Mouse (Mus musculus): ENCODE measurements around the gene Odaph. TPM values are rescaled to one million over a fixed set of nuclear protein-coding genes. Genes with fewer than 3 reads are reported as not detected.
"Not testable (repeated sequence)": the region's sequence is repeated elsewhere in the genome, so short reads cannot be mapped to it uniquely, and the experiment has no call there.

The Odaph gene
- polyA plus RNA-seq (2014; fragmentation: Nextera tagmentation; extraction: Ambion mirVana), result not detected in 2 replicates

DNA sequence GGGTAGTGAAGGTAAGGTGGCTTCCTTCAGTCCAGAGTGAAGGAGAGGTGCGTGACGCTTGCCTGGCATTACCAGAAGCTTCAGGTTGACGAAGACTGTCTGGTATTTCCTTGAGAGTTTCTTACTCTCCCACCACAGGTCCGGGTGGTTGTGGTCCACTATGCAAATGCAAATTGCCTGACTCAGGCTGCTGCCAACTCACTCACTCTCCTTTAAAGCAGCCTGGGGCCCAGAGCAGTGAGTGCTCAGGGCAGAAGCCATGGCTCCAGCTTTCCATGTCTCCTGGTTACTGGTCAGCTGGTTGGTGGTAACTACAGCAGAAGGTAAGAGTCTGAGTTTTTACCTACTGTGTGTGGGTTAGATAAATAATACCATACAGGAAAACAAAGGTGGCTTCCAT lies at the start of gene Odaph:
Odaph (plus strand) TSS at position 240 of the 400 bp plus-strand sequence.
- H3K4me2 ChIP-seq (ENCODE audit: low read depth, low read length), result no peak within 1 kb of the TSS
- no peaks in the 10 kb centered on the region for H3K36me3 ChIP-seq (replicated peaks; ENCODE audit: control insufficient read depth, insufficient read depth, low read depth, low read length)
- H3K4me3 ChIP-seq (ENCODE audit: low read depth, low read length), result no peak within 1 kb of the TSS
- DNase-seq (ENCODE audit: low spot score) (no peak), ATAC-seq (replicated peaks; ENCODE audit: insufficient number of reproducible peaks, low FRiP score, low TSS enrichment, low read depth) (no peak)
- WGBS, result 73% methylated on average over 4 of the region's 4 CpGs
- H3K9me3 ChIP-seq (replicated peaks; ENCODE audit: control insufficient read depth, low read length), result no peaks in the 10 kb centered on the region
- H3K27me3 ChIP-seq (ENCODE audit: control insufficient read depth, insufficient read depth, low read length), result no peaks in the 10 kb centered on the region
- no peaks in the 10 kb centered on the region for H3K4me1 ChIP-seq (ENCODE audit: control insufficient read depth, insufficient read depth, low read length)
- H3K27ac ChIP-seq (replicated peaks; ENCODE audit: low read depth, low read length), result no peak within 1 kb of the TSS
- H3K9ac ChIP-seq (replicated peaks; ENCODE audit: low read length), result no peak within 1 kb of the TSS

DNA sequence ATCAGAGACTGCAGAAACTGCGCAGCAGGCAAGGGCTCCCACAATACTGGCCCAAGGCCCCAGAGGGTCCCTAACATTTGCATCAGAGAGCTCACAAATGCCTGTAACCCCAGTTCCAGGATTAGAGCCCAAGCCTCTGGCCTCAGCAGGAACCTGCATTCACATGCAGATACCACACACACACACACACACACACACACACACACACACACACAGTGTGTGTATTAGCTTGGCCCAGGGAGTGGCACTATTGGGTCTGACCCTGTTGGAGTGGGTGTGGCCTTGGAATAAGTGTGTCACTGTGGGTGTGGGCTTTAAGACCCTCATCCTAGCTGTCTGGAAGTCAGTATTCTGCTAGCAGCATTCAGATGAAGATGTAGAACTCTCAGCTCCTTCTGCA lies 41.7 kb upstream of the Odaph start:
- H3K9ac ChIP-seq (replicated peaks; ENCODE audit: low read length); DNase-seq (ENCODE audit: low spot score); H3K4me1 ChIP-seq (ENCODE audit: control insufficient read depth, insufficient read depth, low read length); H3K27me3 ChIP-seq (ENCODE audit: control insufficient read depth, insufficient read depth, low read length); ATAC-seq (replicated peaks; ENCODE audit: insufficient number of reproducible peaks, low FRiP score, low TSS enrichment, low read depth); H3K4me3 ChIP-seq (ENCODE audit: low read depth, low read length); H3K9me3 ChIP-seq (replicated peaks; ENCODE audit: control insufficient read depth, low read length); H3K27ac ChIP-seq (replicated peaks; ENCODE audit: low read depth, low read length); H3K4me2 ChIP-seq (ENCODE audit: low read depth, low read length); H3K36me3 ChIP-seq (replicated peaks; ENCODE audit: control insufficient read depth, insufficient read depth, low read depth, low read length): not testable (repeated sequence)
- WGBS, result 75% methylated on average over 1 of the region's 1 CpGs

DNA sequence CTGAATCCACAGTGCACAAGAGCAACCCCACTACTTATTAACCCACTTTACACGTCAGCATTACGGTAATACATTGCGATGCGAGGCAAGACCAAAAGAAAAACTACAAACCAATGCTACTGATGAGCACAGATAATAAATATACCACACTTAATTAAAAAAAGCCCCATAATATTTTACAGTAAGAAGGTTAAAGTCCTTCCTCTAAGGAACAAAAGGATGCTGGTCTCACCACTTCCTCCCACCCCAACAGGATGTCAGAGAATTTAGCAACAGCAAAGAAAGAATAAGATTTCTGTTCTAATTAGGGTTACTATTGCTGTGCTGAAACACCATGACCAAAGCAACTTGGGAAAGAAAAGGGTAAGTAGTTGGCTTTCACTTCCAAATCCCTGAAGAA lies 40.3 kb upstream of the Odaph start:
- Histone ChIP-seq H3K4me3 (ENCODE audit: low read depth, low read length) (no peak overlapping the region), H3K27me3 (ENCODE audit: control insufficient read depth, insufficient read depth, low read length) (no peaks in the 10 kb centered on the region), H3K36me3 (replicated peaks; ENCODE audit: control insufficient read depth, insufficient read depth, low read depth, low read length) (peaks cover 2% of the 10 kb centered on the region; the same call in 1 of the 2 replicates), H3K9ac (replicated peaks; ENCODE audit: low read length) (no peak overlapping the region), H3K9me3 (replicated peaks; ENCODE audit: control insufficient read depth, low read length) (no peaks in the 10 kb centered on the region), H3K4me1 (ENCODE audit: control insufficient read depth, insufficient read depth, low read length) (no peaks in the 10 kb centered on the region), H3K4me2 (ENCODE audit: low read depth, low read length) (no peak overlapping the region), H3K27ac (replicated peaks; ENCODE audit: low read depth, low read length) (no peak overlapping the region)
- WGBS, result 98% methylated on average over 4 of the region's 4 CpGs
- no peak for DNase-seq (ENCODE audit: low spot score)
- ATAC-seq (replicated peaks; ENCODE audit: insufficient number of reproducible peaks, low FRiP score, low TSS enrichment, low read depth), result no peak

DNA sequence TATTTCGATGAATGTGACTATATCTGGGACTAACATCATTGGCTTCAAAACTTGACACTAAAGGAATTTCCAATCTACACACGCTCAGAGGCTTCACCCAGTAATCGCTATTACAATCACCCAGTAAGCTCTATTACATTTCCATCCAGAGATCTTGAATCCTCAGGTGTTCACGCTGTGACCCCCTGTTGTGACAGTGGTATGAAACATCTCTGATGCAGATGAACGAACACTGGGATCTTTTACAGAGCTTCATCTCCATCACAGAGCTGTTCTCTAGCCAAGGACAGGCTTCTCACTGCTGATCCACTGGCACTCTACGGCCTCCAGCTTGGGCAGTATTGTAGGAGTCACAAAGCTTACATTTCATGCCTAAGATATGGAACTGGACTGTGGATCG lies 37.8 kb upstream of the Odaph start:
- Histone ChIP-seq H3K4me2 (ENCODE audit: low read depth, low read length) (no peak overlapping the region), H3K9me3 (replicated peaks; ENCODE audit: control insufficient read depth, low read length) (no peaks in the 10 kb centered on the region)
- 86% methylated on average over 7 of the region's 7 CpGs for WGBS

DNA sequence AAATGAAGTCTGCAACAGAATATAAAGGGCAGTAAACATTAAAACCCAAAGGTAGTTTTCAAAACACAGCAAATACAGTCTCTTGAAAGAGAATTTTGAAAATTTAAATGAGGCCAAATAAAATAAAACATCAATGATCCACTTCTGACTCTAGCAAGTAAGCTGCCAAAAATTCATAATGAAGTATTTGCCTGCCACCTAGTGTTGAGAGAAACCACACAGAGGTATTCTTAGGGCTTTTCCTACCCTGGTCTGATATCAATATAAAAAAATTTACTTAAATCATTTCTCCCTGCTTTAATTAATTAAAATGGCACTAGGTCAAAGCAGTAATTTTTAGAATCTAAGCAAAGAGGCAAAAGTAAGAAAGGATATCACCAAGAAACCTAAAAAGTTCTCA lies 35.9 kb upstream of the Odaph start:
- Histone ChIP-seq H3K9ac (replicated peaks; ENCODE audit: low read length) (no peak overlapping the region), H3K4me1 (ENCODE audit: control insufficient read depth, insufficient read depth, low read length) (no peaks in the 10 kb centered on the region), H3K36me3 (replicated peaks; ENCODE audit: control insufficient read depth, insufficient read depth, low read depth, low read length) (peaks cover 2% of the 10 kb centered on the region; the same call in 1 of the 2 replicates), H3K27ac (replicated peaks; ENCODE audit: low read depth, low read length) (no peak overlapping the region), H3K4me2 (ENCODE audit: low read depth, low read length) (no peak overlapping the region), H3K4me3 (ENCODE audit: low read depth, low read length) (no peak overlapping the region), H3K9me3 (replicated peaks; ENCODE audit: control insufficient read depth, low read length) (no peaks in the 10 kb centered on the region), H3K27me3 (ENCODE audit: control insufficient read depth, insufficient read depth, low read length) (no peaks in the 10 kb centered on the region)
- DNase-seq (ENCODE audit: low spot score) (peak; percentile 57), ATAC-seq (replicated peaks; ENCODE audit: insufficient number of reproducible peaks, low FRiP score, low TSS enrichment, low read depth) (no peak)

More for the DNA sequence above, 37.8 kb upstream of the Odaph start:
- ATAC-seq (replicated peaks; ENCODE audit: insufficient number of reproducible peaks, low FRiP score, low TSS enrichment, low read depth), result no peak
- no peaks in the 10 kb centered on the region for H3K27me3 ChIP-seq (ENCODE audit: control insufficient read depth, insufficient read depth, low read length)
- no peak overlapping the region for H3K4me3 ChIP-seq (ENCODE audit: low read depth, low read length)
- DNase-seq (ENCODE audit: low spot score), result no peak
- no peak overlapping the region for H3K9ac ChIP-seq (replicated peaks; ENCODE audit: low read length)
- H3K36me3 ChIP-seq (replicated peaks; ENCODE audit: control insufficient read depth, insufficient read depth, low read depth, low read length), result peaks cover 2% of the 10 kb centered on the region; the same call in 1 of the 2 replicates
- no peaks in the 10 kb centered on the region for H3K4me1 ChIP-seq (ENCODE audit: control insufficient read depth, insufficient read depth, low read length)
- no peak overlapping the region for H3K27ac ChIP-seq (replicated peaks; ENCODE audit: low read depth, low read length)

DNA sequence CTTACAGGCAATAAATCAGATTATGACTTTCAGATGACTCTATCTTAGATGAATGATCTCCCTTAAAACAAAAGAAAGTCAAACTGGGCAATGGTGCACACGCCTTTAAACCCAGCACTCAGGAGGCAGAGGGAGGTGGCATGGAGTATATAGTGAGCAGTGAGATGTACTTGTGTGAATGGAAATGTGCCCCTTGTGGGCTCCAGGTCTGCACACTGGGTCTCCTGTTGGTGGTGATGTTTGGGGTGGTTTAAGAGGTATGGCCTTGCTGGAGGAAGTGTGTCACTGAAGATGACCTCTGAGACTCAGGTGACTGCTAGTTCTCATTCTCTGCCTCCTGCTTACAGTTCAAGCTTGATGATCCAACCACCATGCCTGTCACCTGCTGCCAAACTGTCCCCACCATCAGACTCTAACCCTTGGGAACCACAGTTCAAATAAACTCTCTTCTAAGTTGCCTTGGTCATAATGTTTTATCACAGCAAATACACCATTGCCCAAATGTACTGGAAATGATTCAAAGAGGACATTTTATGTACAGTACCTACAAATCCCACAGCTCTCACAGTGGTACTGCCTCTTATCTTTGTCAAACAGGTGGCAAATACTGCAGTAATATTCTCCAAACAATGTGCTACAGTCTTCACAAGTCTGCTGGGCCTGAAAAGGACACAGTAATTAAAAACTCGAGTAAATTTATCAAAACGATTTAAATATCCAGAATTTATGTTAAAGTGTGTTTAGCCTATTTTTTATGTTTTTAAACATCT lies 30.1 kb upstream of the Odaph start:
- H3K4me3 ChIP-seq (ENCODE audit: low read depth, low read length), result no peak overlapping the region
- no peak overlapping the region for H3K4me2 ChIP-seq (ENCODE audit: low read depth, low read length)
- no peaks in the 10 kb centered on the region for H3K4me1 ChIP-seq (ENCODE audit: control insufficient read depth, insufficient read depth, low read length)
- H3K36me3 ChIP-seq (replicated peaks; ENCODE audit: control insufficient read depth, insufficient read depth, low read depth, low read length), result peaks cover 3% of the 10 kb centered on the region; the same call in 1 of the 2 replicates
- no peak overlapping the region for H3K27ac ChIP-seq (replicated peaks; ENCODE audit: low read depth, low read length)
- no peaks in the 10 kb centered on the region for H3K27me3 ChIP-seq (ENCODE audit: control insufficient read depth, insufficient read depth, low read length)
- no peak overlapping the region for H3K9ac ChIP-seq (replicated peaks; ENCODE audit: low read length)
- DNase-seq (ENCODE audit: low spot score) (no peak), ATAC-seq (replicated peaks; ENCODE audit: insufficient number of reproducible peaks, low FRiP score, low TSS enrichment, low read depth) (no peak)
- WGBS, result 91% methylated on average over 3 of the region's 3 CpGs
- no peaks in the 10 kb centered on the region for H3K9me3 ChIP-seq (replicated peaks; ENCODE audit: control insufficient read depth, low read length)

DNA sequence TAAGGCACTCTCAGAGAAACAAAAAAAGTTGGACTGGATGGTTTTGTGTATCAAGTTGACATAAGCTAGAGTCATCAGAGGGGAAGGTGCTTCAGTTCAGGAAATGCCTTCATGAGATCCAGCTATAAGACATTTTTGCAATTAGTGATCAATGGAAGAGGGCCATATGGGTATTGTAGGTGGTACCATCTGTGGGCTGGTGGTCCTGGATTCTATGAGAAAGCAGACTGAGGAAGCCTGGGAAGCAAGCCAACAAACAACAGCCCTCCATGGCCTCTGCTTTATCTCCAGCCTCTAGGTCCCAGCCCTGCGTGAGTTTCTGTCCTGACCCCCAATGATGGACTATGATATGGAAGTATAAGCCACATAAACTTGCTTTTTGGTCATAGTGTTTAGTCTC lies 28.2 kb upstream of the Odaph start:
- 86% methylated on average over 1 of the region's 1 CpGs for WGBS
- Histone ChIP-seq H3K9me3 (replicated peaks; ENCODE audit: control insufficient read depth, low read length) (no peaks in the 10 kb centered on the region), H3K36me3 (replicated peaks; ENCODE audit: control insufficient read depth, insufficient read depth, low read depth, low read length) (0 out of 2 replicates have a peak, but pooled peaks cover 3% of the 10 kb centered on the region), H3K4me1 (ENCODE audit: control insufficient read depth, insufficient read depth, low read length) (no peaks in the 10 kb centered on the region), H3K4me3 (ENCODE audit: low read depth, low read length) (no peak overlapping the region), H3K9ac (replicated peaks; ENCODE audit: low read length) (no peak overlapping the region), H3K27ac (replicated peaks; ENCODE audit: low read depth, low read length) (no peak overlapping the region), H3K27me3 (ENCODE audit: control insufficient read depth, insufficient read depth, low read length) (no peaks in the 10 kb centered on the region), H3K4me2 (ENCODE audit: low read depth, low read length) (no peak overlapping the region)
- ATAC-seq (replicated peaks; ENCODE audit: insufficient number of reproducible peaks, low FRiP score, low TSS enrichment, low read depth) (no peak), DNase-seq (ENCODE audit: low spot score) (no peak)

DNA sequence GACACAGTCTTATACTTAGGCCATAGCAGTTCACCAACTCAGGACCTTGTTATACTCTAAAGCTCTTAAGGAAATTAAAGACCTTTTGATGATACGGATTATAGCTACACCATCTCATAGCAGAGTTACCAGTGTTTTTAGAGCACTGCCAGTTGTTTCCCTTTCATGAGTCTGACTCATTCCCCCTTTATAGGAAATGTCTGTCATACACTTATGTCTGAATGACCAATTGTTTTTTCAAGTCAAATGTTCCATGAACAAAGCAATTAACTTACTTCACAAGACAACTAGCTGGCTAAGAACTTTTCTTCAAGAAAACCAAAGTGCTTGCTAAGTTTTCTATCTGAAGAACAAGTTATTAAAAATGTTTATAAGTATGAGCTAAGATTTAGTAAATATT lies 27.3 kb upstream of the Odaph start:
- DNase-seq (ENCODE audit: low spot score) (no peak), ATAC-seq (replicated peaks; ENCODE audit: insufficient number of reproducible peaks, low FRiP score, low TSS enrichment, low read depth) (no peak)
- Histone ChIP-seq H3K4me2 (ENCODE audit: low read depth, low read length) (no peak overlapping the region), H3K27me3 (ENCODE audit: control insufficient read depth, insufficient read depth, low read length) (no peaks in the 10 kb centered on the region), H3K4me3 (ENCODE audit: low read depth, low read length) (no peak overlapping the region), H3K36me3 (replicated peaks; ENCODE audit: control insufficient read depth, insufficient read depth, low read depth, low read length) (0 out of 2 replicates have a peak, but pooled peaks cover 3% of the 10 kb centered on the region), H3K27ac (replicated peaks; ENCODE audit: low read depth, low read length) (no peak overlapping the region), H3K9me3 (replicated peaks; ENCODE audit: control insufficient read depth, low read length) (no peaks in the 10 kb centered on the region), H3K9ac (replicated peaks; ENCODE audit: low read length) (no peak overlapping the region), H3K4me1 (ENCODE audit: control insufficient read depth, insufficient read depth, low read length) (no peaks in the 10 kb centered on the region)
- WGBS, result 82% methylated on average over 1 of the region's 1 CpGs

Measured in embryonic facial prominence, embryonic 11.5 days (tissue).